Mouse (Mus musculus): Measurements from ENCODE around the gene Havcr1. TPM values are rescaled to one million over a fixed set of nuclear protein-coding genes. Genes with fewer than 3 reads are reported as not detected.
"Not testable (repeated sequence)": the region's sequence is repeated elsewhere in the genome, so short reads cannot be mapped to it uniquely, and the experiment has no call there.

The Havcr1 gene
- polyA plus RNA-seq, 1 experiment = not detected

GRCm38 (mm10) chr11:46734617-46735016 is 263 bp upstream of the Havcr1 start:
- Histone ChIP-seq H3K4me1 (ENCODE audit: control insufficient read depth) (no peaks in the 10 kb centered on the region), H3K9me3 (ENCODE audit: control insufficient read depth, low read length) (no peaks in the 10 kb centered on the region), H3K36me3 (ENCODE audit: control insufficient read depth) (no peaks in the 10 kb centered on the region), H3K27me3 (ENCODE audit: control insufficient read depth) (no peaks in the 10 kb centered on the region), H3K4me3 (replicated peaks) (no peak overlapping the region)
- TF ChIP-seq TAL1 (IDR thresholded peaks at IDR 0.05; ENCODE audit: low read length) = no peak
- no peak for TF ChIP-seq GATA1 (IDR thresholded peaks at IDR 0.05; ENCODE audit: low read length)

- no peak for TF ChIP-seq GATA1 (IDR thresholded peaks at IDR 0.05; ENCODE audit: low read length)
- no peak for TF ChIP-seq TAL1 (IDR thresholded peaks at IDR 0.05; ENCODE audit: low read length)
- Histone ChIP-seq H3K27me3 (ENCODE audit: control insufficient read depth) (no peaks in the 10 kb centered on the region), H3K36me3 (ENCODE audit: control insufficient read depth) (no peaks in the 10 kb centered on the region), H3K4me3 (replicated peaks) (no peak overlapping the region), H3K9me3 (ENCODE audit: control insufficient read depth, low read length) (no peaks in the 10 kb centered on the region), H3K4me1 (ENCODE audit: control insufficient read depth) (no peaks in the 10 kb centered on the region)
These were observed 4.6 kb downstream of the Havcr1 start for GRCm38 (mm10) chr11:46739501-46739900.

GRCm38 (mm10) chr11:46740886-46741285 is 6.0 kb downstream of the Havcr1 start:
- Histone ChIP-seq H3K36me3 (ENCODE audit: control insufficient read depth) (no peaks in the 10 kb centered on the region), H3K4me3 (replicated peaks) (no peak overlapping the region), H3K9me3 (ENCODE audit: control insufficient read depth, low read length) (no peaks in the 10 kb centered on the region), H3K4me1 (ENCODE audit: control insufficient read depth) (no peaks in the 10 kb centered on the region), H3K27me3 (ENCODE audit: control insufficient read depth) (no peaks in the 10 kb centered on the region)
- TF ChIP-seq TAL1 (IDR thresholded peaks at IDR 0.05; ENCODE audit: low read length) (no peak), GATA1 (IDR thresholded peaks at IDR 0.05; ENCODE audit: low read length) (no peak)

- Histone ChIP-seq H3K36me3 (ENCODE audit: control insufficient read depth) (no peaks in the 10 kb centered on the region), H3K9me3 (ENCODE audit: control insufficient read depth, low read length) (no peaks in the 10 kb centered on the region), H3K27me3 (ENCODE audit: control insufficient read depth) (no peaks in the 10 kb centered on the region), H3K4me1 (ENCODE audit: control insufficient read depth) (no peaks in the 10 kb centered on the region), H3K4me3 (replicated peaks) (no peak overlapping the region)
- TF ChIP-seq TAL1 (IDR thresholded peaks at IDR 0.05; ENCODE audit: low read length) (no peak), GATA1 (IDR thresholded peaks at IDR 0.05; ENCODE audit: low read length) (no peak)
These were observed 6.8 kb downstream of the Havcr1 start for GRCm38 (mm10) chr11:46741716-46742115.

GRCm38 (mm10) chr11:46747996-46748395 is 13.1 kb downstream of the Havcr1 start:
- TF ChIP-seq TAL1 (IDR thresholded peaks at IDR 0.05; ENCODE audit: low read length) (no peak), GATA1 (IDR thresholded peaks at IDR 0.05; ENCODE audit: low read length) (no peak)
- H3K9me3 ChIP-seq (ENCODE audit: control insufficient read depth, low read length) = no peaks in the 10 kb centered on the region
- no peaks in the 10 kb centered on the region for H3K27me3 ChIP-seq (ENCODE audit: control insufficient read depth)
- no peaks in the 10 kb centered on the region for H3K4me1 ChIP-seq (ENCODE audit: control insufficient read depth)
- no peak overlapping the region for H3K4me3 ChIP-seq (replicated peaks)
- H3K36me3 ChIP-seq (ENCODE audit: control insufficient read depth) = no peaks in the 10 kb centered on the region

GRCm38 (mm10) chr11:46753662-46754061 is 18.8 kb downstream of the Havcr1 start:
- Histone ChIP-seq H3K36me3 (ENCODE audit: control insufficient read depth) (no peaks in the 10 kb centered on the region), H3K4me1 (ENCODE audit: control insufficient read depth) (no peaks in the 10 kb centered on the region), H3K4me3 (replicated peaks) (no peak overlapping the region), H3K27me3 (ENCODE audit: control insufficient read depth) (no peaks in the 10 kb centered on the region), H3K9me3 (ENCODE audit: control insufficient read depth, low read length) (no peaks in the 10 kb centered on the region)
- TF ChIP-seq TAL1 (IDR thresholded peaks at IDR 0.05; ENCODE audit: low read length) = no peak
- TF ChIP-seq GATA1 (IDR thresholded peaks at IDR 0.05; ENCODE audit: low read length) = no peak

- Histone ChIP-seq H3K27me3 (ENCODE audit: control insufficient read depth) (no peaks in the 10 kb centered on the region), H3K4me1 (ENCODE audit: control insufficient read depth) (no peaks in the 10 kb centered on the region), H3K4me3 (replicated peaks) (no peak overlapping the region), H3K9me3 (ENCODE audit: control insufficient read depth, low read length) (no peaks in the 10 kb centered on the region), H3K36me3 (ENCODE audit: control insufficient read depth) (no peaks in the 10 kb centered on the region)
- TF ChIP-seq GATA1 (IDR thresholded peaks at IDR 0.05; ENCODE audit: low read length) (no peak), TAL1 (IDR thresholded peaks at IDR 0.05; ENCODE audit: low read length) (no peak)
These were observed 19.8 kb downstream of the Havcr1 start for GRCm38 (mm10) chr11:46754669-46755068.

- H3K9me3 ChIP-seq (ENCODE audit: control insufficient read depth, low read length); H3K4me1 ChIP-seq (ENCODE audit: control insufficient read depth); H3K27me3 ChIP-seq (ENCODE audit: control insufficient read depth); H3K36me3 ChIP-seq (ENCODE audit: control insufficient read depth); H3K4me3 ChIP-seq (replicated peaks): not testable (repeated sequence)
These were observed 20.8 kb downstream of the Havcr1 start for GRCm38 (mm10) chr11:46755714-46756113.

- Histone ChIP-seq H3K4me1 (ENCODE audit: control insufficient read depth) (no peaks in the 10 kb centered on the region), H3K36me3 (ENCODE audit: control insufficient read depth) (no peaks in the 10 kb centered on the region), H3K9me3 (ENCODE audit: control insufficient read depth, low read length) (no peaks in the 10 kb centered on the region), H3K4me3 (replicated peaks) (no peak overlapping the region), H3K27me3 (ENCODE audit: control insufficient read depth) (no peaks in the 10 kb centered on the region)
- TF ChIP-seq GATA1 (IDR thresholded peaks at IDR 0.05; ENCODE audit: low read length) (no peak), TAL1 (IDR thresholded peaks at IDR 0.05; ENCODE audit: low read length) (no peak)
These were observed 42.0 kb downstream of the Havcr1 start for GRCm38 (mm10) chr11:46776879-46777278.

GRCm38 (mm10) chr11:46779811-46780210 is 44.9 kb downstream of the Havcr1 start:
- Histone ChIP-seq H3K27me3 (ENCODE audit: control insufficient read depth) (no peaks in the 10 kb centered on the region), H3K9me3 (ENCODE audit: control insufficient read depth, low read length) (no peaks in the 10 kb centered on the region), H3K4me1 (ENCODE audit: control insufficient read depth) (no peaks in the 10 kb centered on the region), H3K36me3 (ENCODE audit: control insufficient read depth) (no peaks in the 10 kb centered on the region), H3K4me3 (replicated peaks) (no peak overlapping the region)
- no peak for TF ChIP-seq GATA1 (IDR thresholded peaks at IDR 0.05; ENCODE audit: low read length)
- TF ChIP-seq TAL1 (IDR thresholded peaks at IDR 0.05; ENCODE audit: low read length) = no peak

All from erythroblast, embryonic 14.5 days (primary cell).